Mouse (Mus musculus) layer of hippocampus, postnatal 25 days (tissue): ENCODE data around the gene Aifm2. TPM values are rescaled to one million over a fixed set of nuclear protein-coding genes. Genes with fewer than 3 reads are reported as not detected.

Source experiments
- DNase-seq, 2 experiments: peaks; one replicate each; pipeline ENCODE4 v3.0.0; 2022; ENCODE audit warnings: mixed read lengths in 2 of 2, low spot score in 1 of 2; ENCODE audit errors: extremely low spot score in 1 of 2
- total RNA-seq, 2 experiments: library from RNA; stranded (reverse); gene quantifications; 2 replicates each; pipeline ENCODE4 v1.2.3; 2021

Aifm2 gene
- total RNA-seq: 1 to 10 TPM; 5.8 to 6.4 TPM

GRCm38 (mm10) chr10:61714771-61715461, at the start of gene Aifm2:
Gene Aifm2 (plus strand): TSS chr10:61715263.
- no peak for DNase-seq

GRCm38 (mm10) chr10:61665651-61666050, 49.4 kb upstream of the Aifm2 start:
- no peak for DNase-seq

GRCm38 (mm10) chr10:61669289-61669688, 45.8 kb upstream of the Aifm2 start:
- DNase-seq: no peak

GRCm38 (mm10) chr10:61669896-61670295, 45.2 kb upstream of the Aifm2 start:
- DNase-seq: no peak

- no peak for DNase-seq
Measured at GRCm38 (mm10) chr10:61670758-61671157, 44.3 kb upstream of the Aifm2 start.

GRCm38 (mm10) chr10:61675935-61676334, 39.1 kb upstream of the Aifm2 start:
- DNase-seq: no peak

- no peak for DNase-seq
Measured at GRCm38 (mm10) chr10:61679545-61679944, 35.5 kb upstream of the Aifm2 start.

- peak; percentile 96 for DNase-seq
Measured at GRCm38 (mm10) chr10:61680015-61680913, 34.8 kb upstream of the Aifm2 start, which contains the start of gene Sar1a. Gene Sar1a (plus strand): TSS chr10:61680299.

GRCm38 (mm10) chr10:61689405-61689804, 25.7 kb upstream of the Aifm2 start:
- DNase-seq: no peak

- DNase-seq: no peak
Measured at GRCm38 (mm10) chr10:61693563-61693962, 21.5 kb upstream of the Aifm2 start.

GRCm38 (mm10) chr10:61694870-61695670, 20.0 kb upstream of the Aifm2 start, which contains the start of gene Tysnd1:
Gene Tysnd1 (plus strand): TSS chr10:61695514.
- peak; percentile 89 to 98 for DNase-seq

- DNase-seq: no peak
Measured at GRCm38 (mm10) chr10:61695703-61696559, 19.1 kb upstream of the Aifm2 start.

- no peak for DNase-seq
Measured at GRCm38 (mm10) chr10:61696560-61696823, 18.6 kb upstream of the Aifm2 start.

- no peak for DNase-seq
Measured at GRCm38 (mm10) chr10:61697028-61697427, 18.0 kb upstream of the Aifm2 start.

GRCm38 (mm10) chr10:61704663-61705062, 10.4 kb upstream of the Aifm2 start:
- DNase-seq: no peak

- DNase-seq: no peak
Measured at GRCm38 (mm10) chr10:61706412-61707375, 8.4 kb upstream of the Aifm2 start.

GRCm38 (mm10) chr10:61713601-61714000, 1.5 kb upstream of the Aifm2 start:
- DNase-seq: no peak

GRCm38 (mm10) chr10:61714146-61714545, 917 bp upstream of the Aifm2 start:
- DNase-seq: no peak

- DNase-seq: no peak
Measured at GRCm38 (mm10) chr10:61715462-61715837, 387 bp downstream of the Aifm2 start.
